Mouse (Mus musculus) retina, embryonic 14.5 days (tissue): ENCODE data around the gene Kdsr.

Experiments used
- DNase-seq: peaks from one replicate; pipeline ENCODE4 v3.0.0-alpha.2; 2015; ENCODE audit warnings: low spot score

Gene Kdsr

DNA sequence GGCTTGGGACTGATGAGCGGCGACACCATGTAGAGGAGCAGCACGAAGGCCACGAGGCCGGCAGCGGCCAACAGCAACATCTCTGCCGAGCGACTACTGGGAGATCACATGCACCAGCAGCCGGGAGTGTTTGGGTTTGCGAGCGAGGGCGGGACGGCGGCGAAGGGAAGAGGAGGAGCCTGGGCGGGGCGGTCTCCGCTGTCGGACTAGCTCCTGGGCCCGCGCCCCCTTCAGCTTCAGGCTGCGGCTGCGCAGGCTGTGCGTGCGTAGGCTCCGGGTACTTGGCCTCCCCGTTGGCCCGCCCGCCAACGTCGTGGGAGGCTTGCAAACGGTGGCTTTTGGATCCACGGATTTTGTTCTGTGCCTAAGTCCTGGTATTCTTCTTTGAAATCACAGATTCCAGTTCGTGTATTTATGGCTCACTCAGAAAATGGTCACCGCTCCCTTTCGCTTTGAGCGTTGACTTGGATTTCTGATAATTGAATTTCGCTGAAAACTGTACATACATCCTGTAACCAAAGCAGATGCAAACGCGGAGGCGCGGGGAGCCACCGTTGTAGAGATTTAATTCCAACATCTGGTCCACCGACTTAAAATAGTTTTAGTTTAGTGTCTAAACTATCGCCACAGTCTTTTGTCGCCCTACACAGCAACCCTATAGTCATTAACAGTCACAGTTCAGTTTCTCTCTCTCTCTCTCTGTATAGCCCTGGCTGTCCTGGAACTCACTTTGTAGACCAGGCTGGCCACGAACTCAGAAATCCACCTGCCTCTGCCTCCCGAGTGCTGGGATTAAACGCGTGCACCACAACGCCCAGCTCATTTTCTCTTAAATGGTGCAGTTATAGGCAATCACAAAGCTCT lies at the start of gene Kdsr:
Kdsr (minus strand) TSS at position 156 of the 864 bp plus-strand sequence.
- peak; percentile 97 for DNase-seq

DNA sequence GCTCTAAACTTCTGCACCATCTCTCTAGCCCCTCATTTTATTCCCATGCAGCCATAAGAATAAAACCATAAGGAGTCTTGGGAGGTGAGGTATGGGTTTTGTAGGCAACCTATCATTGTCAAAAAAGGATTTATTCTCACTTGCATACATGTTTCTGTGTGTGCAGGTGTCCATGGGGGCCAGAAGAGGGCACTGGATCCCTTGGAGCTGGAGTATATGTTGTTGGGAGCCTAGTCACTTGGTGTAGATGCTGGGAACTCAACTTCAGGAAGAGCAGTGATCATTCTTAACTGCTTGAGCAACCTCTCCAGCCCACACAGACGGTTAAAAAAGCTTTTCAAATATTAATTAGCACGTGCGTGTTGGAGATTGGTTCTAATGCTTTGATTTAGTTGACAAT lies 40.4 kb upstream of the Kdsr start:
- no peak for DNase-seq

DNA sequence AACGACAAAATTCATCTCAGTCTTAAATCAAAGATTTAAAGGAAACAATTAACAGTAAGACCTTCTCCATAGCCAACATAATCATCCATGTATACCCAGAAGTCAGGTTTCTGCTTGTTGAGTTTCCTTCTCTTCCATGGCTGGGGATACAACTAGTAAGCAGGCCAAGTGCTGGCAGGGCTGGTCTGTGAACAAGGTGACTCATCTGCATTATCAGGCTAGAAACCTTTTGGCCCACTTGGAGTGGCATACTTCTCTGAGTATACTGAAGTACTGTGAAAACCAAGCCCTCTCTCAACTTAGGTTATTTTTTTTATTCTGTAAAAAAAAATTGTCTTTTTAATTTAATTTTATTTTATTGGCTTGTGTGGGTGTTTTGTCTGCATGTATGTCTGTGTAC lies 39.9 kb upstream of the Kdsr start:
- no peak for DNase-seq

DNA sequence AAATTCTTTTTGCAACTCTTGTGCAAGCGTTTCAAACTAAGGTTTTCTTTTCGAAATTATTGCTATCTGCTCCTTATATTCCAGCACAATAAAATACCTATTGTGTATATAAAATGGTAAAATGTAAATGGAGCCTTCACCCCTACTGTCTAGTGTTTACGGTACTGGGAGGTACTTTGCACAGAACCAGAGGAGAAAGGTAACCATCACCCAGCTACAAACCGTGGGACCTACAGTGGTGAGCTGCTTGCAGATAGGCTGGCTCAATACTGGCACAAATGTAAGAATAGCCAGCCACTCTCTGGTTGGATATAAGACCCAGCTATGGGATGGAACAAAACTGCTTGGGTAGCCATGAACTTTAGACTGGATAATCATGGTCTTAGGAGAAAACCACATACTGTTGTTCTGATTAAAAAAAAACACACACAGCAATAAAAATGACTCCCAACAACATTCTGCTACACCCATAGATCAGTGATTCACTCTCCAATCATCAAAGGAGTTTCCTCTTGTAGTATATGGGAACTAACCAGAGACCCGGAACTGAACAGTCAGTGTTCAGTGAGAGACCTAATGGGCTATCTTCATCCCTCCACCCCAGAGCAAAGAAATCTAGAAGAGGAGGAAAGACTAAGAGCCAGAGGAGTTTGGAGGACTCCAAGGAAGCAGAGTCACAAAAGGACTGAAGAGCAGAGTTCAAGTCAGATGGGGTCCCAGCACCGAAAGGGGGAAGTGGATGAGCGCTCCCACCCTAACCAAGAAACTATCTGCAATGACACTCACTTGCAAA lies 37.7 kb upstream of the Kdsr start:
- no peak for DNase-seq

DNA sequence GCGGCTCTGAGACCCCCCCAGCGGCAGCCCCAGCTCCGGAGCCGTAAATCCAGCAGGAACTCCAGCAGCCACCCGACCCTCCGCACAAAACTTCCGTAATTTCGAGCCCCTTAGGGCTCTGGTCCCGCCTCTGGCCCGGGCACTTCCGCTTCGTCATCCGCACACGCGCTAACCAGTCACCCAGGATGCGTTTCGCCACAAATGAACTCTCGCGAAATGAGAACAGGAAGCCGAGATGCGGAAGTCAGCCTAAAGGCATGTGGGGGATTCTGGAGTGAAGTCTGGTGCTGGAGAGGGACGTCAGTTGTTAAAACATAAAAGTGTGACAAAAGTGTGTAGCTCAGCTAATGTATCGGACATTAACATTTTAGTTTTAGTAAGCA lies 37.0 kb upstream of the Kdsr start, which contains the start of gene Vps4b:
Vps4b (minus strand) TSS at position 187 of the 383 bp plus-strand sequence.
- DNase-seq, result peak; percentile 97

DNA sequence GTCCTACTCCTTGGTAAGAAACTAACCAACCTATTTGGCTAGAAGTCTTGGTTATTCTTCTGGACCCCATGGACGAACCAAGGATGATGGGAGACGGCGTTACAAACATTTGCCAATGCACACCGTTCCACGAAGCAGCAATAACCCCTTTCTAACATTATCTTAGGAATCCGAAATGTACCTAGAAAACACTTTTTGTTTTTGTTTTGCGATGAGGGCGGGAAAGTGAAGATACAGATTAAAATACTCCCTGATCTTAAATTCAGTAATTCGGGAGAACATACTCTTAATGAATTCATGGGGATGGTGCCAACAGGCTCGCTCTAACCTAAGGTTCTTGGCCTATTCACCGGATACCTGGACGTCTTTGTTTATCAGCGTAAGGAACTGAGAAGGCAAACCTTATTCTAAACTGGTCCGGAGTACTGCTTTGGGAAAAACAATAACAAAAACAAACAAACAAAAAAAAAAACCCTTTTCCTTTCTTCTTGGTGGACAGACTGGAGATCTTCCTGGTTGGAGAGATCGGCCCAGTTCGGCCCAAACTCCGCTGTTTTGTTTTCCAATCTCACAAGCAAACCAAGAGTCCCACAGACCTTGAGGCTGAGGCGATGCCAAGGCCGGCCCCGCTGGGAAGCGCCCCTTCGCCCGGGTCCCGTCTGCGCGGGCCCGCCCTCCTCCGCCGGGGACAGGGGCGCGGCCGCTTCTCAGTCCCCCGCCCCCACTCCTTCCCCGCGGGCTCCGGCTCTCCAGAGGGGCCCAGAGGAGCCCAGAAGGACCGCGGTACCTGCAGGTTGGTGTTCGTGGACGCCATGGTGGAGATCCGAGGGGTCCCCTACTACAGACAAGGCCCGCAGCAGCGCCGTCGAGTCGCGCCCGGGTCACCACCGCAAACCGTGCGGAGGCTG lies 36.4 kb upstream of the Kdsr start:
- DNase-seq, result no peak

DNA sequence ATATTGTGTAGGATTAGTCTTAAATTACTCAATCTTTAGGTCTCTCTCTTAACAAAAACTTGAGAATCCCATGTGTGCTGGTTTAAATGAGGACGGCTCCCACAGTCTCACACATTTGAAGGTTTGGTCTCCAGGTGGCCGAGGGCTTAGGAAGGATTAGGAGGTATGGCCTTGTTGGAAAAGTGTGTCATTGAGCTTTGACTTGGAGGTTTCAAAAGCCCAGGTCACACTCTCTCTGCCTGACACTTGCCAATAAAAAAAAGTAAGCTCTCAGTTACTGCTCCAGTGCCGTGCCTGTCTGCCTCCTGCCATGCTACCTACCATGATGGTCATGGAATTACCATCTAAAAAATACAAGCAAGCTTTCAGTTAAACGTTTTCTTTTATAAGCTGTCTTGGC lies 15.4 kb upstream of the Kdsr start:
- DNase-seq, result no peak

DNA sequence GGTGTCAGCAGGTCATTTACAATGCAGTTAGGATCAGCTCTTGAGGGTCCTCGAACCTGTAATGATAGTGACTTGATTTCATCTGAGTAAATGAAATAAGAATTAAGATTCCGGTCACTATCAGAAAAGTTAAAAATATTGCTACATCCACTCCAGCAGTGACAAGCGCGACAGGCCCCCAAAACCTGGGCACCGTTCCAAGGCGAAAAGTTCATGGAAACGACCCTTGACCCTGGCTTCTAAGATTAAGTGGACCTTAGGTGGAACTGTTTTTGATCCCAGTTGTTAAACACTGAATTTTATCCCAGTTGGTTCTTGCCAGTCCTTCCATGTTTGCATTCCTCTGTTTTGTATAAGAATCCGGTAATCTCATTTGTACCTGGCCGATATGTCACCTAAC lies 14.6 kb upstream of the Kdsr start:
- DNase-seq, result no peak

DNA sequence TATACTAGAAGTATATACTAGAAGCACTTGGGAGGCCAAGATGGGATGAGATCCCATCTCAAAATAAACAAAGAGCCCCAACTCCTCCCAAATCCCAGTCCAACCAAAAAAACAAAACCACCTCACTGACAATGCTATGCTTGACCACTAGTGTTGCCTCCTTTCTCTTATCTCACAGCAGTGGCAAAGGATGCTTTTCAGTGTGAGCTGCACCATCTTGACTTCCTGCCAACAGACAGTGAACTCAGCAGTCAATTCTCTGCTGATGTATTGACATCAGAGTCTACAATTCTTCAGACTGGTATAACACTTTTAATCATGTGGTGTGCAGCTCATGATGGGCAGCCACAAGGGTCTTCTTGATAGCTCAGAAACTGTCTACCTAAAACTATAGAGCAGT lies 9.2 kb upstream of the Kdsr start:
- no peak for DNase-seq

DNA sequence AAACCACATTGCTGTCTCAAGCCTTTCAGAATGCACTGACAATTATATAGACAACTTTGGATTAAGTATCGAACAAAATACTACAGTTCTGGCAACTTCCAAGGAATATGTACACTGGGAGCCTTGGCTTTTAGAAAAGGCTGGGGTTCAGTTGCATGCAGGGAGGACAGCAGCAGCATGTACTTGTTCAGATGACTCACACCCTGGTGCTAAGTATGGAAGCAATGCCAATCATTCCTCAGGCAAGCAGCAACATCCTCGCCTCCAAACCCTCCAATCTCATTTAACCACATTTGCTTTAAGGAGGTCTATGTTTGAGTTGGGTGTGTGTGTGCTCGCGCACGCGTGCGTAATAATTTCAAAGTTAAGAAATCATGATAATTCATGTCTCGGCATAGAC lies 6.2 kb upstream of the Kdsr start:
- DNase-seq, result no peak

DNA sequence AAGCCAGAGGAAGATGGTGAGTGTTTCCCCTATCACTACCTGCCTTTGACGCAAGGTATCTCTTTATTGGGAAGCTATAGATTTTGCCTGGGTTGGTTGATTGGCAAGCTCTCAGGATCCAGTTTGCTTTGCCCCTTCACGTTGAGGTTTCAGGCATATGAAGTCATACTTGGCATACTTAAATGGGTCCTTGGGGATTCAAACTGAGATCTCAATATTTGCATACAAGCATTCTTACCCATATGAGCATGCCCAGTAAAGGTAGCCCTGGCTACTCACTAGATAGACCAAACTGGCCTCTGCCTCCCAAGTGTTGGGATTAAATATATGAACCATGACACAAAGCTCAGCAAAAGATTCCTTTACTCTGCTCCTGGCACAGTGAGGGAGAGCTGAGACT lies 5.3 kb upstream of the Kdsr start:
- DNase-seq, result no peak

DNA sequence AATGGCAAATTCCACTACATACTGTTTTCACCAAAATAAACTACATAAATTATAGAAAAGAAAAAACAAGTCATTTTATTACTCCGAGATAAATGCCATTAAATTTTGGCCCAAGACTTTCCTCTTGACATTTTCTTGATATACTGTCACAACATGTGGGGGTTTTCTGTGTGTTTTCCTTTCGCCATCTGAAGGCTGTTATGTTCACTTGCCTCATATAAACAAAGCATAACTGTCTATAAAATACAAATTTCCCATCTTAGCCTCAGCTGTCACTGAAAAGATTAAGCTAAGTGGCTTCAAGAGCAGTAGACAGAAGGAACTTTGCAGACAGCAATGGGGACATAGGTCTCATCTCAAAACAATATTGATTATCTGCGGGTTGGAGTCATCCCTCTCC lies 4.8 kb upstream of the Kdsr start:
- DNase-seq, result no peak

DNA sequence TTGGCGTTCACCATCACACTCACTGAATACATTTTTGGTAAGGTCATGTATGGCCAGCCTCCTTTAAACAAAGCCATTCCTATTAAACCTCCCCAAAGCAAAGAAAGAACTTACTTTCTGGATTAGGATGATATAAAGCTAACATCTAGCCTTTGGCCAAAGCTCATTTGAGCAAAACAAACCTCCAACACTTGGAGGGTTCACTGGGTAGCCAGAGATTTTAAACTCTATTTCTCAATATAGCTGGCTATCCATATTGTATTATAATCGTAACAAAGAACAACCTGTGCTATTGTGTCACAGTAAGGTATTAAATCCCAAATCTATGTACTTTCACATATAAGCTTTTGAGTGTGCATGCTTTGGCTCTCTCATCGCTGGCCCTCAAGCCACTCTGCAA lies 1.2 kb upstream of the Kdsr start:
- DNase-seq, result no peak

DNA sequence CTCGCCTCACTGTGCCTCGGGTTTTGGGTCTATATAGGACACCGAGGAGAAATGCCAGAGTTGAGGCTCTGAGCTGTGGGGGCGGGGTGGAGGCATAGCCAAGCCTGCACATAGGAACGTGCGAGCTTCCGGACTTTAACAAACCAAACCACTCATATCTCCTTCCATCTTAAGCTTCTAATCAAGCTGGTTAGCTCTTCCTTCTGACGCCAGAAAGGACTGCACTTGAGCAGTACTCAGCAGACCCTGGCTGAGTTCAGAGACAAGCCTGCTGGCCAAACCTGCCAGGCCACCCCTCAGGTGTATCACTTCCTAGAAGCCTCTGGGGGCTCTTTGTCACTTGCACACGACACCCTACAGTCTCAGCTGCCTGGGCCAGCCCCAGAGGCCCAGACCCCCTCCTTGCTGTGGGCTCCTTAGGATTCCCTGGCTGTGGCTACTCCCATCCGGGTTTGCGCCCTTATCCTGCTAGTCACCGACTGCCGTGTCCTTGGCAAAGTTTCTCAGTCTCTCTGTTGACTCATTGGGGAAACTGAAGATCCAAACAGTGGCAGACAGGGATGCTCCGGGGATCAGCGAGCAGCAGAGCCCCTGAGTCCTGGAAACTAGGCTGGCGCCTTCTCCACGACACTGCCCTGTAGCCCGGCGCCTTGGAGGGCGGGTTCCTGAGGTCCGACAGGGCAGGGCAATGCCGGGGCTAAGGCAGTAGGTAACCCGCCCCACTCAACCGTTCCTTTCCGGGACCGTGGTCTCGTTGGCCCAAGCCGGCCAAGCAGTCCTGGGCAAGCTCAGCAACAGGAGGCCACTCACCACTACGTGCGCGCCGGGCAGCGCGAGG lies 574 bp downstream of the Kdsr start:
- DNase-seq, result peak; percentile 38

DNA sequence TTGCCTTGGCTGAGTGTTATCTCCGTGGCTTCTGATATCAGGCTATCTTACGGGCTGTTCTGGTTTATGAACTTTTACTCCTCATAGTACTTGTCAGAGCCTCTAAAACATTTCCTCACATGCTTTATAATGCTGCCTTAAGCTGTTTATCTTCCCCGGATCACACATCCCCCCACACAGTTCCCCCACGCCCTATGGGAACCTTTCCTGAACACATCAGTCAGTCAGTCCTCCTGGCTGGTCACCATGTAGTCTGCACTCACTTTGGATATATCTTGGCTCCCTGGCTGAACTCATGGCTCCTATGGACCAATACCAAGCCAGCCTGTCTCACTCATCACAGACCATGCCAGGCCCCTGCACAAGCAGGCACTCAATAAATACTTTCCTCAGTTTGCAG lies 2.9 kb downstream of the Kdsr start:
- no peak for DNase-seq

DNA sequence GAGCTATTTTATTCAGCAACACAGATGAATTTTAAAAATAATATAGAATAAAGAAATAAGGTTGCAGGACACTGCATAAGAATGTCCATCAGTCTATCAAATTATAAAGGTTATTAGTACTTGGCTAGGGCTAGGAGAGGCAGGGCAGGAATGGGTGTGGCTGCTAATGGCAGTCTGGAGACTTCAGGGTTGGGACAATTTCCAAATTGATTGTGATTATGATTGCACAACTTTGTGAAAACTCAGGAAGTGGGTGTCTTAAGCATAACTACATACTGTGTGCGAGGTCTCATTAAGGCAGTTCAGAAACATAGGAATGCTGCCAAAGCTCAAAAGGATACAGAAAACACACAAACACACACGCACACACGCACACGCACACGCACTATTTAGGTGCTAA lies 7.5 kb downstream of the Kdsr start:
- no peak for DNase-seq

DNA sequence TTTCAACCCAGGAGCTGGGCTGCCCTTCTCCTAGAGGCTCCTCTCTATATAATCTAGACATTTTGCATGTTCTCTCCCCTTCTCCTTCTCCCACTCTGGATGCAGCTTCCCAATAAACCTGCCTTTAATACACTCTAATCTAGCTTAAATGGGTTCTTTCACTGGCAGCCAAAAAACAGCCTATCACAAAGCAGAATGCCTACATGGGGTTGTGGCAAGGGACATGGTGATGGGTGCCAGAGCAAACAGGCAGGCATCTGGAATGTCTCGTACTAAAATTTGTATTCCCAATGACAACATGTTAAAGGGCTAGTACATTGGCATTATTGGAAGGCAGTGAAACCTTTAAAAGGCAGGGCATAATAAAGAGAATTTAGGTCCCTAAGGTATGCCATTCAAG lies 8.9 kb downstream of the Kdsr start:
- no peak for DNase-seq

DNA sequence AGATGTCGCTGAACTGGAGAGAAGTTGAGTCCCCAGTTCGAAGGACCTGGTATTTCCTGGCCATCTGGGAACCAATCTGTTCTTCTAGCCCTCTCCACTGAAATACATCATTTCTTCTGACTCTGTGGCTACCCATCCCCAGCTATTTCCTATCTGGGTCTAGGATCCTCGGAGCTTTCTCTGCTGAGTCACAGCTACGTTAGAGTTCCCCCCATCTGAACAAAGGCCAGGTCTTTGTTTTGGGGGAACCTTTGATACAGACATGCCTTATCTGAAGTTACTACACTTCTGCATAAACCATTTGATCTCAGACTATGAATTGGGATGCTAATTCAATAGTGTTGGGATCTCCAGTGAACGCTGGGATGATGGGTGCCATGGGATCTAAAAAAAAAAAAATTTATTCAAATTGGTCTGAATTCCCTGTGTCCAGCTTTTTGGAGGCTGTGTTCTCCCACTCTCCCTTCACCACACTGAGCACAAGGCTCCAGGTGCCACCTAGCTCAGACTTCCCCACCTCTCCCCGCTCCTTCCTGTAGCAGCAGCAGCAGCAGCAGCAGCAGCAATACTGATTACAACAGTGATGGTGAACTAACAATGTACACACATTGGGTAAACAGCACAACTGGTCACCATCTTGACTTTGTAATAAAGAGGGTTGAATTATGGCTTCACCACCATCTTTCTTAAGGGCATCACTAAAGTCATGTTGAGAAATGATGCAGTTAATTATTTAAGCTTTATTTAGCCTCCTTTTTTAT lies 10.8 kb downstream of the Kdsr start:
- DNase-seq, result no peak

DNA sequence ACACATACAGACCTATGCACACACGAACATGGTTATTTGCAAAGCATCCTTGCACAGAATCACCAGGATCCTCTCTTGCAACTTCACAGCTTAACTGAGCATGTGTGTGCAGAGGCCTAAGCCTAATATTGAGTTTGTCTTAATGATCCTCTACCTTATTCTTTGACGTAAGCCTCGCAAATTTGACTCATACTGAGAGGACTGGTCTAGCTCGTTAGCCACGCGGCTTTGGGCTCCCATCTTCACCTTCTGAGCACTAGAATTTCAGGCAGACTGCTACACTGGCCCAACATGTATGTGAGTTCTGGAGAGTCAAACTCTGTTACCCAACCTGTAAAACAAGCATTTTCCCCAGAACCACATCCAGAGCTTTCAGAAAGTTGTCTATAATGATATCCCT lies 16.5 kb downstream of the Kdsr start:
- no peak for DNase-seq

DNA sequence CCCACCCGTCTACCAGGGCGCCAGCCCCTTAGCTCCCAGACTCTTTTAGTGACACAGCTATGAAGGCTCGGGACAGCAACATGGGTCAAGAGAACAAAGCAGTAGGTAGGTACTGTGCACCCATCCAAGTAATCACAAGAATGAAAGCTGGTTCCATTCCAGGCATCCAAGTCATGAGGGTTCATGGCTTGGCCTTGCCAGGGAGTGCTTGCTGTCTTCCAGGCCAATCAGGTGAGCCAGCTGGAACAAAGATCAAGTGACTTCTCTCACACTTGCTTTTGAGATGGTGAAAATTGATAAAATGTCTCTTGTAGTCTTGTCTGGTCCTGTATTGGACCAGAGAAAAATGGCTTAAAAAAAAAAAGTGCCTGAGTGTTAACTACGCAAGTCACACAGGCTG lies 18.8 kb downstream of the Kdsr start:
- no peak for DNase-seq

DNA sequence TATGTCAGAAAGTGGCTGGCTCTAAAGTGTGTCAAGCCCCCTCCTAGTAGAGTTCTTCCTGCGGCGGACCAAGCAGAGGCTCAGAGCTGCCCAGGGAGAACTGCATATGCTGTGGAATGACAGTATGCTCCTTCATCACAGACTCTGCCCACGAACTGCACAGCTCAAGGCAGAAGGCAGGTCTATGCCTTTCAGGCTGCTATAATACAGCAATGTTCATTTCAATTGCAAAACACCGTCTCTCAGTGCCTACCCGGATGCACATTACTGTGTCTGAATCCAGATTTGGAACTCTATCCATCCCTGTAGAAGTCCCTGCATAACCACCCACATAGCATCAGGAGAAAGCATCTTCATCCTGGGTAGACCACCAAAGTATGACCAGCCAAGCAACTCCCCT lies 19.7 kb downstream of the Kdsr start:
- DNase-seq, result no peak
